Mouse (Mus musculus): ENCODE measurements at regions not wholly inside any gene's neighbourhood (a gene's known extent, or its start where the extent isn't known, plus 50 kb on each side); places are given as distances from the start of the nearest gene placed in this dataset.

DNA sequence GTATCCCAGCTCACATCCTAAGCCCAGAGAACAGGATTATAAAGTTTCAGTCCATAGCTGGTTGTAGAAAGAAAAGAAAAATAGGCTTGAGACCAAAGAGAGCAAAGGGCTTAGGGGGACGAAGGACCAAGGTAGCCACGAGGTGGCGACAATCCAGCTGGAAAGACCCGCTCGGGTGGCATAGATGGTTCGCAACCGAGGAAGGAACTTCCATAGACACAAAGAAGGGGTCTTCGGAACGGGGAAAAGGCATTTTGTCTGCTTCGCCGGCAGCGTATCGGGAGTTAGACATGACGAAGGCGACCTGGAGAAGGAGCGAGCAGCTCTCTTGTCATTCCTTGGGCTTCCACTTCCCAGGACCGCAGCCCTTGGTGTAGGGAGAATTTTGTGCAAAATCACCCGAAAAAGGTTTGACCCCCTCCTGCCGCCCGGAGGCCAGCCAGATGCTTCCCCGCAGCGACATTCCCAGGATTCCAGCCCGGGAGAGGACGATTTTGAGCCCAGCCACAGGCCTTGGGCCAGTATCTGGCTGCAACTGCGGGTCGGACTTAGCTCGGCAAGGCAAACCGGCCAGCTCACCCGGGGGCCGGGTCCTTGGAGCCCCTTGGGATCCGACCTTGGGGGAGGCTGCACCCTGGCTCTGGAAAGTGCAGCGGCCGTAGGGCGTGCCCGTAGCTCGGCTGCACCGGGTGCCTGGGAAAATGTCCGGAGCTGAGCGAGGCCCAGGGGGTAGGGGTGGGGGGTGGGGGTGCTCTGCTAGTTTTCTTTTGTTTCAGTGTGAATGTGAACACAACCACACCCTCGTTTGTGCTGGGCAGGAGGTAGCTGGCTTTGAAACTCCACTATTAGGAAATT, 184.5 kb upstream of the Foxn2 start:
- intact Hi-C loops (cut with DNase I), result loop anchor here (1.0 to 5.0 kb wide), 4 partner anchors 48 to 255 kb away; partner anchors contain the start of gene Foxn2

DNA sequence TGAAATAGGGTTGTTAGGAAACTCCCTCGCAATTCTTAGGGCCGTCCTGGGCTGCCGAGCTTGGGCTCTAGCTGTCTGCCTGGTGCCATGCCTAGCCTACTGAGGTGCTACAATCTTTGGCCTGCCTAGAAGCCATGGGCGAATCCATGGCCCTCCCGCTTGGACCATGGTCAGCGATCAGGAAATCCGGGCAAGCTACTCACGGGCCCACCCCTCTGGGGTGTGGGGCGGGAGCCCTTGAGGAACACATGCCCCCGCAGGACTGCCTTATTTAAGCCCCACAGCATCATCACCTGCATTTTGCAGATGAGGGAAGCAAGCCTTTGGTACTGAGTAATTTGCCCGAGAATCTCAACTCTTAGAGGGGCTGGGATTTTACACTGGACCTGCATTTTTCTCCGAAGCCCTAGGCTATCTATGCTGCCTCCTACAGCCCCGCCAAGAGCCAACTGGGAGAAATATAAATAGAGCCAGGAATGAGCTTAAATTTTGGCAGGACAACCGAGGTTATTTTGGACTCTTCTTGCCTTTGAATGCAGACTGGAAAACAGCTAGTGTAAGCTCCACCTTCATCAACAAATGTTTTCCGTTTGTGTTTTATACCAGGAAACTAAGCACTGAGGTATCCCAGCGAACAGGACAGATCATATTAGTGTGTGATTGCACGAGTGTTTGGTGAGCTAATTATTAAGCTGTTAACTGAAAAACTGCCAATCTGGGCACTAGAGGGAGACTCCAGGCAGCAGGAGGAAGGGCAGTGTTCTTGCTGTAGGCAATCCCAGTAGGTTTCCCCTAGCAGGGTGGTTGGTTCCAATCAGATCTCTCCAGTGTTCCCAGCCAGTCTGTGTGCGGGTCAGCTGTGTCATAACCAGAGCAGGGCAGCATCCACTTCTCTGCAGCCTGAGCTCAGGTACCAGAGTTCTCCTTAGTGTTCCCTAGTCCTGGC, 183.6 kb upstream of the Foxn2 start:
- intact Hi-C loops (cut with DNase I), result loop anchor here (2.0 to 5.0 kb wide), 3 partner anchors 125 to 254 kb away; partner anchors contain the start of gene Foxn2
- DNase-seq, result peak; percentile 85 to 88

More for the DNA sequence above, 184.5 kb upstream of the Foxn2 start:
- peak; percentile 87 to 89 for DNase-seq

DNA sequence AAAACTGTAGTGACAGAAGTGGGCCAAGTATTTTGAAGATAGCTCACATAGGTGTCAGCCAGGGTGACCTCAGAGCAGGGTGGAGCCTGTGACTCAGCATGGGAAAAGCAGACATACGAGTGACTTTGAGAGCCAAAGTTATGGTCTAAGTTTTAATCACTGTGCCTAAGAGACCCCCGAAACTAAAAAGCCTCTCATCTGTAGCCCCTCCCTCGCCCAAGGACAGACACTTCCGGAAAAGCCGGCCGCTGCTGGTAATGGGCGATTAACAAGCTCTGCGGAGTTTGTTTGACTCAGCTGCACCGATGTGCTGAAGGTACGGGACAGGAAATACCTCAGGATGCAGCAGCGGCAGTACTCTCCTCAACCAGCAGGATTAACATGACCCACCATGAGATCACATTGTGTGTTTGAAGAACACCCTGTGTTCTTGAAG, 182.1 kb upstream of the Foxn2 start:
- peak; percentile 58 to 70 for DNase-seq

DNA sequence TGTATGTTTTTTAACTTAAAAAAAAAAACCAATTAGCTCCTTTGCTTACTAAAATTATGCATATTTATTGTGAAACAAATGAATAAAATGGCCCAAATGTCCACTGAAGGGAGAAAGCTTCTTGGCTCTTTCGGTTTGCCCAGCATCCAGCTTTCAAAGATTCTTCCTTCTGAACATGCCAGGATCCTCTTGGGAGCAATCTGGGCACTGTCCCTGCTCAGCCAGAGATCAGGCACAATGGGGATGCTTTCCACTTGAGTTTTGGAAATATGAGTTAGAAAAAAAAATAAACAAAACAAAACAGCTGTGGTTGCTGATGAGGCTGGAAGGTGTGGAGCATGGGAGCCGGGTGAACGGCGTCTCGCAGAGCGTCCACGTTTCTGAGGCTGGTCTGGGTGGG, 180.3 kb upstream of the Foxn2 start:
- intact Hi-C loops (cut with DNase I), result no loop called here
- DNase-seq, result no peak

More for the DNA sequence above, 182.1 kb upstream of the Foxn2 start:
- intact Hi-C loops (cut with DNase I), result loop anchor here (5.0 kb wide), 1 partner anchor 124 kb away; no protein-coding TSS in a partner anchor

DNA sequence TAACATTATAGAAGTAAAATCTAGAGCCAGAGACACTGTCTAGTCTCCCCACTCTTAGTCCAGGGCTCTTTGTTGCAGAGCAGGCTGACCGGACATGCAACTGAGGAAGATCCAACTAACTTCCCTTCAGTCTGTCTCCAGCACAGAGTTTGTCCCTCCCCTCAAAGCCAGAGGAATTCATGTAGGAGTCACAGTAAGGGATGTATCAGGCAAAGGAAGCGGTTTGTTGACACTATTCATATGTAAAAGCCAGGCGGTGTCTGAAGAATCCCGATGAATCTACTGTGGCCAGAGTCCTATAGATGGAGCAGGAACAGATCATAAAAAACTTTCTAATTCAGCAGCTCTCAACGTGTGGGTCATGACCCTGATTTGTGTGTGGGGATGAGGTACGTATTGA, 179.7 kb upstream of the Foxn2 start:
- intact Hi-C loops (cut with DNase I), result no loop called here
- DNase-seq, result no peak

DNA sequence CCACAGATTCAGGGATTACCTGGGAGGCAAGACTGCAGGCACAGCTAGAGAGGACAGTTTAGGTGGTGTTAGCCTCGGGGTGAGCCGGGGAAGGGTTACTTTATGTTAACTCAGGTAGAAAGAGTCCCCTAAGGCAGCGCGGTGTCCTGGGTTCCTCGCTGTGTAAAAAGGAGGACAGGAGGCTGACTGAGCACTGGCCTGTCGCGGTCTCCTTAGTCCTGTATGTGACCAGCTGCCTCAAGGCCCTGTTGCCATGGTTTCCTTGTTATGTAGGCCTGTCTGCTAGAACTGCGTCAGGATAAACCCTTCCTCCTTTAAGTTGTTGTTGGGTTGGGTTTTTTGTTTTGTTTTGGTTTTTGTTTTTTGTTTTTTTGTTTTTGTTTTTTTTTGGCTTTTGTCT, 179.0 kb upstream of the Foxn2 start:
- DNase-seq, result no peak
- intact Hi-C loops (cut with DNase I), result no loop called here

DNA sequence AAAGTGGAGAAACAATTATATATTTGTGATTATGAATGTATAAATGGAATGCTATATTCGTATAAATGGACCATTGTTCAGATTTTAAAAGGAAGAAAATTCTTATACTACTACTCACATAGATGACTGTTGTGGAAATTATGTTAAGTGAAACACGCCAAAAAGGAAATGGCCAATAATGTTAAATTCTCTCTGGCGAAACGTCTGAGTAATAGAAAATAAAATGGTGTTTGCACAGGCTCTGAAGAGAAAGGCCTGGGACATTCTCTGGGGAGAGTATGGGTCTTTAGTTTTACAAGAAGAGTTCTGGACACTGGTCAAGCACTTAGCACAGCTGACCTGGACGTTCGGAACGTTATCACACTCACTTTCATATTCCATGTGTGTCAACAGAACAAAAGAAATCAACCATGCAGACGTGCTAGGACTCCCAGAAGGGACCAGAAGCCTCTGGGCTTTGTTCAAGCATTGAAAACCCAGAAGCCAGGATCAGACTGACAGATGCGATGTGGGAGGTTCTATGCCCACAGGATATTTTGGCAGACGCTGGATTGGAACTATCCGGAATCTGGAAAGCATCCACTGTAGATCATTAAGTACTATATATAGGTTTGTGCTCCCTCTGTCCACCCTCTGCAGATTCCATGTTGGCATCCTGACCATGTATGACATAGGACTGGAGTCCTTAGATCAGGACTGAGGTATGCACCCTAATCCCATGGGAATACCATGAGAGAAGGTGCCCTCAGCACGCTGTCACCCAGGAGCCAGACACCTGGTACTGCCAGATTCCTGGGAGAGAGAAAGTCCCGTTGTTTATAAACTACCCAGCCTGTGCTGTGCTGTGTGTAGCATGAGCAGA, 178.0 kb upstream of the Foxn2 start:
- DNase-seq, result peak; percentile 29 to 42
- intact Hi-C loops (cut with DNase I), result no loop called here

DNA sequence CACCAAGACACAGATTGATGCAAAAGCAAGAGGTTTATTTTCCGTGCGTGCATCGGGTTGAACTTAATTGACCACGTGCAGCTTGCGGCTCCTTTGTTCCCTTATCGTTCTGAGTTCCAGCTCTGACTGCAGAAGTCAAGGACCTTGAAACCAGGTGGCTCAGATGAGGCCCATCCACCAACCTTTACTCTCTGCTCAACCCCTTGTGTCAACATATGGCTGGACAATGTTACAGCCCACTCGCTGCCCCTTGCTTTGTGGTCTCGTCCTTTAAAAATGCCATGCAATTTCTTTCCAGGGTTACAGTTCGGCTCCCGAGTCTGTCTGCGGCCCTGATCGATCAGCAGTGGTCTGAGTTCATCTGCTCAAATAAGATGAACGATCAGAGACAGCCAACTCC, 175.2 kb upstream of the Foxn2 start:
- no peak for DNase-seq
- intact Hi-C loops (cut with DNase I), result no loop called here

DNA sequence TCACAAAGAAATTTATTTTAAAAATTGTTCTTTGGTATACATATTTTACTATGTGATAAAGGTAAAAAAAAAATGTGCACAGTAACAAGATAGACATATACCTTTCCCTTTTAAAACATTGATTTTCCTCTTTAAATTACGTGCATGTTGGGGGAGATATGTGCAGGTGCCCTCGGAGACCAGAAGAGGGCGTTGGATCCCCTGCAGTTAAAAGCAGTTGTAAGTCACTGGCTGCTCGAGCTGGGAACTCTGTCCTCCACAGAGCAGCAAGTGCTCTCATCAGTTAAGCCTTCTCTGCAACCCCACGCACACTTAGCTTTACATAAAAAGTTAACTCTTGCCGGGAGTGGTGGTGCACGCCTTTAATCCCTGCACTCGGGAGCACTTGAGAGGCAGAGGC, 172.3 kb upstream of the Foxn2 start:
- DNase-seq, result no peak
- intact Hi-C loops (cut with DNase I), result no loop called here

DNA sequence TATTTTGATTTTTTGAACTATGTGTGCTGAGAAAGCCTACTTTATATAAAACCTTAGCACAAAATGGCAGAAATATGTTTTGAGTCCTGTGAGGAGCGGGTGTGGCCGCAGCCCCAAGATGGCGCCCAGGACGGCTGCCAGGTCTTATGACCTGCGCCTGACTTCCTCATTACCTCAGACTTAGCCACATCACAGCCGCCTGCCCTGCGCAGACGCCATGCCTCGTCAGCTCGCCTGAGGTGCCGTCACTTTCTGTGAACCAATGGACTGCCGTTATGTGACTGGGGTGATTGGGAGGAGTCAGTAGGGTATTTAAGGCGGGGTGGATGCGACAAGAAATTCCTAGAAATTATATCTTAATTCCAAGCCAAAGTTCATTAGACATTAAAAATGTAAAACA, 171.7 kb upstream of the Foxn2 start:
- intact Hi-C loops (cut with DNase I), result no loop called here
- no peak for DNase-seq

DNA sequence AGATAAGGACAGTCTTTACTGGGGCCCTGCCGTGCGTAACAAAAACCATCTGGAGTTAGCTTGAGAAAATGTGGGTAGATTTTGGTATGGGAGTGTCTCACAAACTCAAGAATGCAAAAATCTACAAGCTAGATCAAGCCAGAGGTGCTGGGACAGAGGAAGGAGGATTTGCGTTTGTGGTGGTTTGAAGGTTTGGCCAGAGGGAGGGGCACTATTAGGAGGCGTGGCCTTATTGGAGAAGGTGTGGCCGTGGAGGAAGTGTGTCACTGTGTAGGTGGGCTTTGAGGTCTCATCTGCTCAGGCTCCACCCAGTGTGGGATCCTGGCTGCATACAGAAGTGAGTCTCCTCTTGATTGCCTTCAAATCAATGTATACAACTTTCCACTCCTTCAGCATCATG, 169.6 kb upstream of the Foxn2 start:
- no peak for DNase-seq
- intact Hi-C loops (cut with DNase I), result no loop called here

DNA sequence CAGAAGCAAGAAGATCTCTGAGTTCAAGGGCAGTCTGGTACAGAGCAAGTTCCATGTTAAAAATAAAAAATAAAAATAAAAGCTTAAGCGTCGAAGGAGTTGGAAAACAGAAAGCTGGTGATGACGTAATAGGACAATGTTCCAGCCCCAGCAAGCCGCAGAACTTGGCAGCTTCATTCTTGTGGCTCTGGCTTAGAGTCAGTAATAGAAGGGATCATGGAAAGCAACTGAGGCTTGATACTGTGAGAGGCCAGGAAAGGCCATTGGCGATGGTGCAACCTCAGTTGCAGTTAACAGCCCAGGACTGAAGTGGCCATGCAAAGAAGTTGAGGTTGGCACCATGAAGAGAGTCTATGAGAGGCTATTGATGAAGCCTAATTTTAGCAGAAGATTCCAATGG, 168.3 kb upstream of the Foxn2 start:
- intact Hi-C loops (cut with DNase I), result no loop called here
- DNase-seq, result no peak

DNA sequence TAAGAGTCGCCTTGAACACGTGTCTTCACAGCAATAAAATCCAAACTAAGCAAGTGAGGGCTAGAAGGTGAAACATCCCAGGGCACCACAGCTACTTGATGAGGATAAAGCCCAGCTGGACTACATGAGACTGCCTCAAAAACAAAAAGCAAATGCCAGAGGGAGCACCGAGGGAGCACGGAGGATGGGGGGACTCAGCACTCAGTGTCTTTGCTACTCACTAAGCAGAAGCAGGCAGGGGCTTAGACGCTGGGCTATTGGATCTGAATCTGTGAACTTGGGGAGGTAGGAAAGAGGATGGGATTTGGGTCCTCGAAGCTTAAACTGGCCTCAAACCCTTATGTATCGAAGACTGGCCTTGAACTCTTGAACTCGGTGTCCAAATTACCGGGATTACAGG, 167.0 kb upstream of the Foxn2 start:
- intact Hi-C loops (cut with DNase I), result no loop called here
- no peak for DNase-seq

DNA sequence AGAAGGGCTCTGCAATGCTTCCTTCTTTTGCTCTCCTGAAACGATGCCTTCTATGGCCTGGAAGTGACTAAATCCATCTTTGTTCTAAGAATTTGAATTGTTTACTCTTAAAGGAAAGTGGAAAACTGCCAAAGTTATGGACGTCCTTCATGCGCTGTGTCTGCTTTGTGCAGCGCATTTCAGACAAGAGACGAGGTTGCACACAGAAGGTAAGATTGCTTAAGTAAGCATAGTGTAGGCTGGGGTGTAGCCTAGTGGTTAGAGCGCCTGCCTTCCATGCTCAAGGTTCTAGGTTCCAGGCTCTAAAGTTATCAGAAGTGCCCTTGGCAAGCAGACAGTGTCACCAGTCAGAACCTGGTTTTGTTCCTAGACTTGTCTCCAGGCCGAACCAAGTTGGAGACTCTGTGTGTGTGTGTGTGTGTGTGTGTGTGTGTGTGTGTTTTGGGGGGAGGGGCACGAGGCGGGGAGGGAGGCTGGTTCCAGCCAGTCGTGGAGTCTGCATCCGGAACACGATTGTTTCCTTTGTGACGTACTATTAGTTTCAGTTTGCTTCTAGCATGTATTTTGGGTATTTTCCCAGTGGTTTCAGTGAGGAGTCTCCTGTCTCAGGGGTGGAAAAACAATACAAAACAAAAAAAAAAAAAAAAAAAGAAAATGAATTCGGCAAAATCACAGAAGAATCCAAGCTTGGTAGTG, 166.4 kb upstream of the Foxn2 start:
- peak; percentile 36 to 56 for DNase-seq
- intact Hi-C loops (cut with DNase I), result no loop called here

DNA sequence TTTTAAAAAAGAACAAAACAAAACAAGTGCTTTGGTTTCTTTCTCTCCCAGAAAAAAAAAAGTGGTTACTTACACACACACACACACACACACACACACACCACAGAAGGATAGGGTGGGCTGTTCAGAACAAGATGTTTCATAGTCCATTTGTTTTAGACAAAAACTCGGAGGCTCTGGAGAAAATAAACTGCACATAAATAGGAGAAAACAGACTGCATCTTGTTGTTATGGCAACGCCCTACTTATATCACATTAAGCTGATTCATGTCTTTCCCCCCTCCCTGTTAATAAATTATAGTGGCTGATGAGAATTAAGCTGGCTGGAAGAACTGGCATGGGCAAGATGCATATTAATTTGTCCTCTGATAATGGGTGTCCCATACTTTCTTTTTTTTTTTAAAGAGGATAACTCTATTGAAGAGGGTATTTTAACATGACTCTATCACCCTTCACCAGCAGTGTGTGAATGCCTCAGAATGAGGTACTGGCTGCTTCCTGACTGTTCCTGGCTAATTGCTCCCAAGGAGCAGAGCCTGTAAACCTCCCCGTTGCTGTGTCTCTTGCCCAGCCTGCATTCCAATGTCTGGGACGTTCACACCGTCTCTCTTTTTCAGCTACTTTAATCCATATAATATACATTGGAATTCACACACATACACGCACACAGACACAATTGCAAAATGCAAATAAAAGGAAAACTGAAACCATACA, 165.6 kb upstream of the Foxn2 start:
- intact Hi-C loops (cut with DNase I), result no loop called here
- peak in 1 of 2 experiments; percentile 20 for DNase-seq

DNA sequence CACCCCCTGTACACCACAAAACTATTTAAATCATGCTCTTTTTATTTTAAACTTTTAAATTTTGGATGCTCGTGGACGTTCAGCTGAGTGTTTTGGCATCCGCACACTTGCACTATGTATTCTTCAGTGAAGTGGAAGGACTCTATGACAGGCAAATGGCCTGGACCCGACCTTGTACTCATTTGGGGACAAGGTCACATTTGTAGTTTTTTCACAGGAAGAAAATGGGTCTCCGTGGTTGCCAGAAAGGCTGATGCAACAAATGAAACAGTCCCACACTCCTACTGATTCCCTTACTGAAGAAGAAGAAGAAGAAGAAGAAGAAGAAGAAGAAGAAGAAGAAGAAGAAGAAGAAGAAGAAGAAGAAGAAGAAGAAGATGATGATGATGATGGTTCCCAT, 160.9 kb upstream of the Foxn2 start:
- DNase-seq, result no peak
- intact Hi-C loops (cut with DNase I), result loop anchor here (10.0 kb wide), 1 partner anchor 365 kb away; no protein-coding TSS in a partner anchor

DNA sequence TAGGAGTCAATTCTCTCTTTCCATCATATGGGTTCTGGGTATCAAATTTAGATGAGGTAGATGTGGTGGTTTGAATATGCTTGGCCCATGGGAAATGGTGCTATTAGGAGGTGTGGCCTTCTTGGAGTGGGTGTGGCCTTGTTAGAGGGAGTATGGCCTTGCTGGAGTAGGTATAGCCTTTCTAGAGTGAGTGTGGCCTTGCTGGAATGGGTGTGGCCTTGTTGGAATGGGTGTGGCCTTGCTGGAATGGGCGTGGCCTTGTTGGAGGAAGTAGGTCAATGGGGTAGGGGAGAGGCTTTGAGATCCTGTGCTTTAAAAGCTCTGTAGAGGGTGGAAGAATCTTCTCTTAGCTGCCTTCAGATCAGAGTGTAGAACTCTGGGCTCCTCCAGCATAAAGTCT, 157.8 kb upstream of the Foxn2 start:
- intact Hi-C loops (cut with DNase I), result loop anchor here (10.0 kb wide), 1 partner anchor 362 kb away; no protein-coding TSS in a partner anchor
- DNase-seq, result no peak

DNA sequence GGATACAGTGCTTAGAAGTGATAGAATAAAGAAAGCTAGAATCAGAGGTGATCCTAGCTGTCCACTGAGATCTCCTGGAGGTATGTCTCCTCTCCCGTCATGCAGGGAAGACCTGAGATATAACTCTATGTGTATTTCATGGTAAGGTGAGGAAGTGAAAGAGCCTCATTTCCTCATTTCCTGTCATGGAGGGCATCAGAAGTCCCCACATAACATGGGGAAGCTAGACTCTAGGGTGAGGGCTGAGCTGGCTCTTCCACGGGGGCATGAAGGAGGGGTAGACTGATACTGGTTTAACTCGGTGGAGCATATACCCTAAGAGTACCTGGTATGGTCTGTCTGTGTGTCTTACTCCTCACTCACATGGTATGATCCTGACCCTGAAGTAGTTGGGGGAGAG, 156.0 kb upstream of the Foxn2 start:
- no peak for DNase-seq
- intact Hi-C loops (cut with DNase I), result loop anchor here (10.0 kb wide), 1 partner anchor 360 kb away; no protein-coding TSS in a partner anchor

DNA sequence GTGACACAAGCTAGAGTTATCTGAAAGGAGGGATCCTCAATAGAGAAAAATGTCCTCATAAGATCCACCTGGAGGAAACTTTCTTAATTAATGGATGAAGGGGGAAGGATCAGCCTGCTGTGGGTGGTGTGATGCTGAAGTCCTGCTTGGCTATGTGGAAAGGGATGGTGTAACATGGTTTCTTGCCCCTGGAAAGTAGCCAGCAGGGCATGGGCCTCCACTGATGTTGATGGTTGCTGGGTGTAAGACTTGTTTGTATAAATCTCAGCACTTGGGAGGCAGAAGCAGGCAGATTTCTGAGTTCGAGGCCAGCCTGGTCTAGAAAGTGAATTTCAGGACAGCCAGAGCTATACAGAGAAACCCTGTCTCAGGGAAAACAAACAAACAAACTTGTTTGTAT, 152.7 kb upstream of the Foxn2 start:
- intact Hi-C loops (cut with DNase I), result loop anchor here (10.0 kb wide), 1 partner anchor 357 kb away; no protein-coding TSS in a partner anchor

More for the DNA sequence above, 152.7 kb upstream of the Foxn2 start:
- DNase-seq, result no peak

All from heart, postnatal 10 days (tissue).